Mouse (Mus musculus): ENCODE measurements around the gene Calcoco1. TPM values are rescaled to one million over a fixed set of nuclear protein-coding genes. Genes with fewer than 3 reads are reported as not detected.

The Calcoco1 gene
- total RNA-seq (2018; cell fraction: chromatin; rRNA removed) = 100 to 1,000 TPM in 1 of 26 experiments, 10 to 100 TPM in 22, 1 to 10 TPM in 3; 6.3 to 109 (median 28.2) TPM
- total RNA-seq (2018; cell fraction: cytosol; rRNA removed) = 10 to 100 TPM; 11.1 to 37.3 (median 21.5) TPM
- 10 to 100 TPM in 25 of 26 experiments, 1 to 10 TPM in 1; 10.0 to 64.9 (median 17.6) TPM for total RNA-seq (2018; cell fraction: nucleus; rRNA removed)
- 11.1 to 58.2 TPM (median 32.4 TPM) in 3 replicates for polyA plus RNA-seq (2018)

- WGBS (ENCODE audit: missing documents) = 6% methylated on average over 27 of the region's 27 CpGs
These were observed at the start of gene Calcoco1 for GRCm38 (mm10) chr15:102721980-102722475. TSS of gene Calcoco1 (minus strand) at chr15:102722178.

GRCm38 (mm10) chr15:102770866-102771265 lies 48.9 kb upstream of the Calcoco1 start:
- no peak overlapping the region for H3K27ac ChIP-seq
- WGBS (ENCODE audit: missing documents) = 71% methylated on average over 7 of the region's 7 CpGs
- no peaks in the 10 kb centered on the region for H3K79me2 ChIP-seq (ENCODE audit: inconsistent target)
- H3K4me3 ChIP-seq (ENCODE audit: inconsistent target) = no peak overlapping the region
- H3K36me3 ChIP-seq (ENCODE audit: inconsistent target) = no peaks in the 10 kb centered on the region

More at GRCm38 (mm10) chr15:102721980-102722475, at the start of gene Calcoco1:
- Histone ChIP-seq H3K36me3 (ENCODE audit: inconsistent target) (peaks cover 24% of the 10 kb centered on the region; the same call in 1 of the 2 replicates), H3K79me2 (ENCODE audit: inconsistent target) (no peaks in the 10 kb centered on the region), H3K4me3 (ENCODE audit: inconsistent target) (peak within 1 kb of the TSS; percentile 98), H3K27ac (no peak within 1 kb of the TSS)

GRCm38 (mm10) chr15:102765207-102765606 lies 43.2 kb upstream of the Calcoco1 start:
- WGBS (ENCODE audit: missing documents) = 23% methylated on average over 2 of the region's 2 CpGs
- H3K4me3 ChIP-seq (ENCODE audit: inconsistent target) = no peak overlapping the region
- H3K27ac ChIP-seq = no peak overlapping the region
- no peaks in the 10 kb centered on the region for H3K36me3 ChIP-seq (ENCODE audit: inconsistent target)
- no peaks in the 10 kb centered on the region for H3K79me2 ChIP-seq (ENCODE audit: inconsistent target)

DNA sequence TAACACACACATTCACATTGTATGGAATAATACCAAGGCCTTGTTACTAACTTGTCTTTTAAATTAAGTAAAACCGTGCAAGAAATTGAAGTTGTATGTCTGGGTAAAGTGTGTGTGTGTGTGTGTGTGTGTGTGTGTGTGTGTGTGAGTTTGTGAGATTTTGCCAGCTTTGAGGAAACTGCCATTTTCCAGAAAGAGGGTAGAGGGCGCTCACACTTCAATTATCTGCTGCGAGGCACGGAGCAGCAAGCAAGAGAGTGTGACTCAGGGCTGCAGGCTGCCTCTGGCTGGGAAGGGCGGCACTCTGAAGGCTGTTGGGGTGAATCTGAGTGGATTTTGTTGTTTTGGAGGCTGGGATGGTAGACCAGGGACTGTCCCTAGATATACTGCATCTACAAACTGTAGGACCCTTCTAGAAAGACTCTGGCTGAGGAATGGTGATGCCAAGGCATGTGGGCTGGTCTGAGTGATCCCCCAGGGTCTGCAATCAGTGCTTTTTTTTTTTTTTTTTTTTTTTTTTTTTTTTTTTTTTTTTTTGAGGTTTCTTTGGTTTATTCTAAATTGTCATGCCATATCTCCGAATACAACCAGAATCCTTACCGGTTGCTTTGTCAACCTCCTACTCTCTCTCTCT lies 39.9 kb upstream of the Calcoco1 start:
- Histone ChIP-seq H3K4me3 (ENCODE audit: inconsistent target) (no peak overlapping the region), H3K36me3 (ENCODE audit: inconsistent target) (no peaks in the 10 kb centered on the region), H3K27ac (no peak overlapping the region), H3K79me2 (ENCODE audit: inconsistent target) (no peaks in the 10 kb centered on the region)
- 18% methylated on average over 7 of the region's 7 CpGs for WGBS (ENCODE audit: missing documents)

GRCm38 (mm10) chr15:102757686-102758085 lies 35.7 kb upstream of the Calcoco1 start:
- Histone ChIP-seq H3K4me3 (ENCODE audit: inconsistent target) (no peak overlapping the region), H3K36me3 (ENCODE audit: inconsistent target) (no peaks in the 10 kb centered on the region), H3K79me2 (ENCODE audit: inconsistent target) (no peaks in the 10 kb centered on the region), H3K27ac (no peak overlapping the region)
- 95% methylated on average over 1 of the region's 1 CpGs for WGBS (ENCODE audit: missing documents)

GRCm38 (mm10) chr15:102755053-102755452 lies 33.1 kb upstream of the Calcoco1 start:
- Histone ChIP-seq H3K27ac (no peak overlapping the region), H3K79me2 (ENCODE audit: inconsistent target) (no peaks in the 10 kb centered on the region), H3K4me3 (ENCODE audit: inconsistent target) (no peak overlapping the region), H3K36me3 (ENCODE audit: inconsistent target) (no peaks in the 10 kb centered on the region)
- 64% methylated on average over 5 of the region's 5 CpGs for WGBS (ENCODE audit: missing documents)

- Histone ChIP-seq H3K4me3 (ENCODE audit: inconsistent target) (no peak overlapping the region), H3K79me2 (ENCODE audit: inconsistent target) (no peaks in the 10 kb centered on the region), H3K36me3 (ENCODE audit: inconsistent target) (no peaks in the 10 kb centered on the region), H3K27ac (no peak overlapping the region)
- WGBS (ENCODE audit: missing documents) = 63% methylated on average over 7 of the region's 7 CpGs
These were observed 32.4 kb upstream of the Calcoco1 start for GRCm38 (mm10) chr15:102754361-102754760.

DNA sequence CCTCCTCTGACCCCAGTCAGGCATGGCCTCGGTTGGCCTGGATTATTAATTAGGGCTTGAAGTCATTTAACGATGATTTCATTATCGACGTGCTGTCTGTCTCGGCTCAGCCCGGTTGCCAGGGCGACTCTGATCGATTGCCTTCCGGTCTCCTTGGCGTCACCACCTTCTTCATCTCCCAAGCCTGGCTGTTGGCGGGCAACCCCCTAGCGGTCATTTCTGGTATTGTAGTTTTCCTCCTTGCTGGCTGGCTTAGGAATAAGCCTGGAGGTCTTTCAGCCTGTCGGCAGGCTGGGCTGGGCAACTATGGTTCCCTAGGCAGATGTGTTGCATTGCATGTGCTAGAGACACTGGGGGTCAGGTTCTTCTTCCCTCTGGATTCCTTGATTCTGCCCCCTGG lies 31.2 kb upstream of the Calcoco1 start:
- Histone ChIP-seq H3K27ac (no peak overlapping the region), H3K36me3 (ENCODE audit: inconsistent target) (no peaks in the 10 kb centered on the region), H3K79me2 (ENCODE audit: inconsistent target) (no peaks in the 10 kb centered on the region), H3K4me3 (ENCODE audit: inconsistent target) (no peak overlapping the region)
- WGBS (ENCODE audit: missing documents) = 14% methylated on average over 13 of the region's 13 CpGs

DNA sequence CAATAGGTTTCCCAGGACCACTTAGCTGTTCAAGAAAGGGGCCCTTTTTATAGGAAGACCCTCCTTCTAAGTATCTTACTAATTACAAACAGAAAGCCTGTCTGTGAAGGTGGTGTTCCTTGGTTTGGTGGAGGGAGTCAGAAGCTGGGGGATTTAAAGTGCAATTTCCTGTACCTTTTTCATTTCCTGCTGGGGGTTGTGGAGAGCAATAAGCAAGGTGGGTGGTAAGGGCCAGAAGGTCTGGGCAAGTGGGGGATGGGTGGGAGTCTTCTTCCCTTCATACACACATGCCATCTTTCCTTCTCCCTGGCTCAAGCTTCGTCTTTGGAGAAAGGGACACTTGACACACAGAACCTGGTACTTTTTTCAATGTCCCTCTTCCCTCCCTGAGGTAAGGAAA lies 30.2 kb upstream of the Calcoco1 start:
- WGBS (ENCODE audit: missing documents) = 58% methylated on average over 1 of the region's 1 CpGs
- Histone ChIP-seq H3K4me3 (ENCODE audit: inconsistent target) (no peak overlapping the region), H3K79me2 (ENCODE audit: inconsistent target) (no peaks in the 10 kb centered on the region), H3K27ac (no peak overlapping the region), H3K36me3 (ENCODE audit: inconsistent target) (no peaks in the 10 kb centered on the region)

DNA sequence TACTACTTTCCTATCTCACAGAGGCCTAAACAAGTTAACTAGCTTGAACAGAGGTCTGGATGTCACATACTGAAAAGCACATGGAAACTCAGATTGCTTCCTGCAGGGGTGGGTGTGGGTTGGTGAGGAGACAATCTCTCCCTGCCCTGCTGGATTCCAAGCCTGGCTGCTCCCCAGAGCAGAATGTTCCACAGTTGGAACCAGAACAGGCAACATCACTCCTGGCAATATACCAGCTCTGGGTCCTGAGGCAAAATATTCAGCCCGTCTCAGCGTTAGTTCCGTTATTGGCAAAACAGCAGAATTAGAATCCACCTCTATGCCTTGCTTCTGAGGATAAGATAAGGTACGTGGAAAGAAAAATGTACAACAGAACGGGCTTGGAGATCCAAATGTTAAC lies 28.3 kb upstream of the Calcoco1 start:
- Histone ChIP-seq H3K79me2 (ENCODE audit: inconsistent target) (no peaks in the 10 kb centered on the region), H3K4me3 (ENCODE audit: inconsistent target) (no peak overlapping the region), H3K27ac (no peak overlapping the region), H3K36me3 (ENCODE audit: inconsistent target) (no peaks in the 10 kb centered on the region)
- WGBS (ENCODE audit: missing documents) = 95% methylated on average over 5 of the region's 5 CpGs

GRCm38 (mm10) chr15:102749103-102749502 lies 27.1 kb upstream of the Calcoco1 start:
- whole genome bisulfite sequencing (ENCODE audit: missing documents) = 80% methylated on average over 1 of the region's 1 CpGs
- no peak overlapping the region for H3K4me3 ChIP-seq (ENCODE audit: inconsistent target)
- H3K27ac ChIP-seq = no peak overlapping the region
- no peaks in the 10 kb centered on the region for H3K79me2 ChIP-seq (ENCODE audit: inconsistent target)
- no peaks in the 10 kb centered on the region for H3K36me3 ChIP-seq (ENCODE audit: inconsistent target)

DNA sequence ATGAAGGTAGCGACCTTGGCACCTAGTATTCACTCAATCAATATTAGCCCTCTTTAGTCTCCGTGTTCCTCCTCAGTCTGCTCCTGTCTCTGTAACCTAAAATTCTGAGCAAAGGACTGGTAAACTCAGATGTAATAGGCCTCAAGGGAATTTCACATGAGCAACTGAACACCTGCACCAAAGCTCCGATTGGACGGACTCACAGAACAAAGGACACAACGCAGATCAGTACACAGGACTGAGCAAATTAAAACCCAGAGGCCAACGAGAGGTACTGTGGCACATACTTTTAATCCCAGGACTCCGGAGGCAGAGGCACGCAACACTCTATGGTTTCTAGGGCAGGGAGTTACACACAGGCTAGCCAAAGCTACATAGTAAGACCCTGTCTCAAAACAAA lies 25.9 kb upstream of the Calcoco1 start:
- Histone ChIP-seq H3K79me2 (ENCODE audit: inconsistent target) (no peaks in the 10 kb centered on the region), H3K36me3 (ENCODE audit: inconsistent target) (no peaks in the 10 kb centered on the region), H3K4me3 (ENCODE audit: inconsistent target) (no peak overlapping the region), H3K27ac (no peak overlapping the region)
- WGBS (ENCODE audit: missing documents) = 57% methylated on average over 8 of the region's 8 CpGs

- Histone ChIP-seq H3K4me3 (ENCODE audit: inconsistent target) (no peak overlapping the region), H3K36me3 (ENCODE audit: inconsistent target) (no peaks in the 10 kb centered on the region), H3K27ac (no peak overlapping the region), H3K79me2 (ENCODE audit: inconsistent target) (no peaks in the 10 kb centered on the region)
- WGBS (ENCODE audit: missing documents) = under 1% methylated on average over 20 of the region's 20 CpGs
These were observed 25.3 kb upstream of the Calcoco1 start for GRCm38 (mm10) chr15:102747286-102747640.

DNA sequence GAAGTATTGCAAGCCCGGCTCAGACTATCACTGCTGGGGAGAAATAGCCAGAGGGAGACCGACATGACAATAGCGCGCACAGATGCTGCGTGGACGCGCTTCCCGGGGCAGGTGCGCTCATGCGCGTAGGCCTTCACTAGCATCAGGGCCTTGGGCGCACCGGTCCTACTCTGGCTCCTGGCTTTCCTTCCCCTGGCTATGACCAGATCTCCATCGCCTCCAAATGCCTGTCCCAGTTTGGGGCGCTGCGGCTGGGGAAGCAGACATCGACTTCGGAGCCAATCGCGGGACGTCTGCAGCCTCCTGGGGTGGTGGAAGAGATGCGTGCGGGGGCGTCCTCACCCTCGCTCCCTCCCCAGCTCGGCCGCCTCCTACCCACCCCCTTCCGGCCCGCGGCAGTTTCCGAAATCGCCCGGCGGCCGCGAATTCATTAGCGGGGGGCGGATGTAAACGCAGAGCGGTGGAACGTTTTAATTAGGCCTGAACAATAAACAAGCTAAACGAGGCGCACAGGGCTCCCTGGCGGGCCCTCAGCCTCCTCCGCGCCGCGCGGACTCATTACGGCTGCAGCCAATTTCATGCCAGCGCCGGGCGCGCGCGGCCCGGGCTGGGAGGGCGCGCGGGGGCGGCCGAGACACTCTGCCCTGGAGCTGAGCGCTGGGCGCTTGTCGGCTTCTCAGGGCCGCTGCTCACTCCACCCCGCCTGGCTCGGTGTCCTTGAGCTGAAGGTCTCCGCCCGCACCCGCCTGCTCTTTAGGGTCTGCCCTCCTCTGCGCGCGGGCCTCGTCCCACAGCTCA lies 24.7 kb upstream of the Calcoco1 start:
- no peaks in the 10 kb centered on the region for H3K36me3 ChIP-seq (ENCODE audit: inconsistent target)
- H3K4me3 ChIP-seq (ENCODE audit: inconsistent target) = no peak overlapping the region
- WGBS (ENCODE audit: missing documents) = 2% methylated on average over 72 of the region's 75 CpGs
- H3K27ac ChIP-seq = no peak overlapping the region
- H3K79me2 ChIP-seq (ENCODE audit: inconsistent target) = no peaks in the 10 kb centered on the region

- H3K36me3 ChIP-seq (ENCODE audit: inconsistent target) = no peaks in the 10 kb centered on the region
- no peak overlapping the region for H3K27ac ChIP-seq
- WGBS (ENCODE audit: missing documents) = 17% methylated on average over 11 of the region's 11 CpGs
- no peaks in the 10 kb centered on the region for H3K79me2 ChIP-seq (ENCODE audit: inconsistent target)
- H3K4me3 ChIP-seq (ENCODE audit: inconsistent target) = no peak overlapping the region
These were observed 24.1 kb upstream of the Calcoco1 start for GRCm38 (mm10) chr15:102746126-102746487.

Data from macrophage (primary cell).